Mouse (Mus musculus) megakaryocyte, embryonic 14.5 days (primary cell): ENCODE data around the gene Sorcs2. TPM values are rescaled to one million over a fixed set of nuclear protein-coding genes. Genes with fewer than 3 reads are reported as not detected.
A peak's percentile ranks its signal among the peaks of the same experiment; 100 is the strongest.

Experiments used
- H3K27me3 ChIP-seq: replicated peaks from 2 replicates; pipeline ENCODE3; 2012; ENCODE audit warnings: inconsistent platforms
- H3K36me3 ChIP-seq: replicated peaks from 2 replicates; pipeline ENCODE3; 2012; ENCODE audit warnings: low read length, inconsistent platforms, mixed read lengths
- H3K4me1 ChIP-seq: 2 replicates; pipeline ENCODE4 v1.6.1; 2012; ENCODE audit warnings: inconsistent platforms
- H3K4me3 ChIP-seq: replicated peaks from 2 replicates; pipeline ENCODE3; 2012; ENCODE audit warnings: moderate library complexity, mild to moderate bottlenecking, inconsistent platforms
- H3K9me3 ChIP-seq: 2 replicates; pipeline ENCODE4 v1.6.1; 2012; ENCODE audit warnings: inconsistent platforms
- FLI1 ChIP-seq: IDR thresholded peaks from 2 replicates; pipeline ENCODE4 v1.6.1; 2012; ENCODE audit warnings: low read length, inconsistent platforms, mixed read lengths
- GATA1 ChIP-seq: IDR thresholded peaks from 3 replicates; pipeline ENCODE4 v1.6.1; 2012; ENCODE audit warnings: mixed read lengths, low read length, inconsistent platforms, borderline replicate concordance
- polyA plus RNA-seq: library from polyadenylated mRNA; stranded (reverse); fragments of >175 nt; gene quantifications from 2 replicates; pipeline ENCODE4 v1.2.3, GENCODE M21; 2012; ENCODE audit warnings: low replicate concordance; ENCODE audit not compliant: insufficient read depth

Gene Sorcs2
- polyA plus RNA-seq, 1 experiment: not detected

DNA sequence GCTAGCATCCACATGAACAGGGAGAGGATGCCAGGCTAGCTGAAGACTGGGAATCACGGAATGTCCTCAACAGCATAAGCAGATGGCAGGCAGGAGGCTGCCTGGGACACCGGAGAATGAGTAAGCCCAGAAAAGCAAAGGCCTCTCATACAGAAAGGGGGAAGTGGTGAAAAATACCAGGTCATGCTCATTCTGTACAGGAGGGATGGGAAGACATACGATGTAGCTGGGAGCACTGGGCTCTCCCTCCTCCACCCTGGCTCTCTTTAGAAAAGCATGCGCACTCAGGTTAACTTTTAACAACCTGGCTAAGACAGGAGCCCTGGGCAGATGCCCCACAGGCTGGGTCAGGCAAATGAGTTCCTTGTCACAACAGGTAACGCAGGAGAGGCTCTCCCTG is 28.5 kb upstream of the Sorcs2 start:
- no peak overlapping the region for H3K4me3 ChIP-seq
- peaks cover 71% of the 10 kb centered on the region for H3K27me3 ChIP-seq
- H3K9me3 ChIP-seq: no peaks in the 10 kb centered on the region; the same call in 1 of the 2 replicates
- TF ChIP-seq GATA1 (no peak), FLI1 (no peak)
- no peaks in the 10 kb centered on the region for H3K36me3 ChIP-seq
- H3K4me1 ChIP-seq: no peaks in the 10 kb centered on the region; the same call in none of the 2 replicates

DNA sequence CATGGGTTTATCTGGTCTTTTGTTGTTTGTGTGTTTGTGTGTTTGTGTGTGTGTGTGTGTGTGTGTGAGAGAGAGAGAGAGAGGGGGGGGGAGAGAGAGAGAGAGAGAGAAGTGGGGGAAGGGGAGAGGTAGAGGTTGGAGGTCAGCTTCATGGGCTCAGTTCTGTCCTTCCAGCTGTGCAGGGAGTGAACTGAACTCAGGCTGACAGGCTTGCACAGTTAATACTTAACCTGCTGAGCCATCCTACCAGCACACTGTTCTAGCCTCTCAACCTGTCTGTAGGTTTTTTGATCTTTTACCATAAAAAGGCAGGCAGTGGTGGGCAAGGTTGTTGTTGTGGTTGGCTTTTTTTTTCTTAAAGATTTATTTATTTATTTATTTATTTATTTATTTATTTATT is 26.7 kb upstream of the Sorcs2 start:
- Histone ChIP-seq H3K27me3 (peaks cover 78% of the 10 kb centered on the region), H3K9me3 (peaks cover 12% of the 10 kb centered on the region), H3K4me1 (no peaks in the 10 kb centered on the region; the same call in none of the 2 replicates), H3K4me3 (no peak overlapping the region), H3K36me3 (no peaks in the 10 kb centered on the region)
- TF ChIP-seq GATA1: no peak
- no peak for TF ChIP-seq FLI1

DNA sequence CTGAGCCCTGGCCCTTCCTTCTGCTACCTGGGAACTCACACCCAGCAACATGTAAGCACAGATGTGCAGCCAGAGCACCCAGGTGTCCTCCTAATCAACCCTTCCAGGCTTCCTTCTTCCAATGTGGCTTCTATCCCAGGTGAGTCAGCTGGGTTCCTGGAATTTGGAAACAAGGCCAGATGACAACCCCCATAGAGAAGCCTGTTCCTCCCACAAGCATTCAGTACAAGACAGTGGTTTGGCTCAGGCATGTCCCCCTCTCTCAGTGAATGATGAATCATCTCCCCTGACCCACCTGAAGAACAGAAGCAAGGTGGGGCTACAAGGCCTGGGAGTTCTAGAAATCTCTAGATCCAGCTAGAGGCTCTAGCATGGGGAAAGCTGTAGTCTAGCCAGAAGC is 24.8 kb upstream of the Sorcs2 start:
- H3K36me3 ChIP-seq: no peaks in the 10 kb centered on the region
- peaks cover 25% of the 10 kb centered on the region for H3K9me3 ChIP-seq
- peaks cover 76% of the 10 kb centered on the region for H3K27me3 ChIP-seq
- no peaks in the 10 kb centered on the region; the same call in none of the 2 replicates for H3K4me1 ChIP-seq
- H3K4me3 ChIP-seq: no peak overlapping the region
- TF ChIP-seq FLI1: no peak
- no peak for TF ChIP-seq GATA1

DNA sequence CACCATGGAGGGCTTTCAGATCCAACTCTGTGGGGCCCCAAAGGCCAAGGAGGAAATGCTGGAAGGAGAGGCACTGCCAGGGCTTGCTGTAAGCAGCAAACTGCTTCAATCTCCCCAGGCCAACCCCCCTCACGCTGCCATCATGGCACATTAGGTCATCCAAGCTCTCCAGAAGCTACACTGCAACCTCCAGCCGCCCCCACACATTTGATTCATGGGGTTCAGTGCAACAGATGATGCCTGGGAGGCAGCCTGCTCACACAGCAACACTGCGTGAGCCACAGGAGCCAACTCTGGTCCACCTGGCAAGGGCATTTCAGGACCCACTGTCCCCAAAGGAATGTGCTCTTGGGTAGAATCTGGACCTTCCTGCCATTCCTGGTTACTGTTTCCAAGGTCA is 21.9 kb upstream of the Sorcs2 start:
- no peak overlapping the region for H3K4me3 ChIP-seq
- H3K36me3 ChIP-seq: no peaks in the 10 kb centered on the region
- H3K9me3 ChIP-seq: peaks cover 25% of the 10 kb centered on the region
- no peak for TF ChIP-seq FLI1
- no peak for TF ChIP-seq GATA1
- H3K27me3 ChIP-seq: peaks cover 60% of the 10 kb centered on the region
- H3K4me1 ChIP-seq: peaks cover 2% of the 10 kb centered on the region

DNA sequence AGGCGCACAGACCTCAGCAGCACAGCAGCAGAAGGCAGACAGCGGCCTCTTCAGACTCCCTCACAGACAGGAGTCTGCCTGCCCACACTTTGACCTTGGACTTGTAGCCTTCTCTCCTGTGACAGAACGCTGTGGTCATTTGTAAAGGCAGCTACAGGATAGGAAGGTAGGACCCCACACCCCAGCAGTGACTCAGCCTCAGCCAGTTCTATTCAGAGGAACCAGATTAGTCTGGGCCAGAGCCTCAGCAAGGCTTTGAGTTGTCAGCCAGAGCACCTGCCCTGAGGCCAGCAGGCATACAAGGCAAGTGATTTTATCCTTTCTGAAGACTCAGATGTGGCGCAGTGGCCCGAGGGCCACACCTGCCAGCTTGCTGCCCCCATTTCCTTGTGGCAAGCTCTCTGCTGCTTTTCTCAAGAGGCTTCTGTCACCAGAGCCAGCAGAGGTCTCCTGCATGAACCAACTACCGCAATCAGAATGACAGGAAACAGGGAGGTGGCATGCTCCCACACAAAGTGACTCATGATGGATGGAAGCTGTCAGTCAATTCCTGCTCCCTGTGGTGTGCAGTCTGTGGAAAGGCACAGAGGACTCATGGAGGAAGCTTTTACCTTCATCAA is 16.9 kb upstream of the Sorcs2 start:
- Histone ChIP-seq H3K9me3 (peaks cover 17% of the 10 kb centered on the region), H3K4me3 (no peak overlapping the region), H3K4me1 (peaks cover 5% of the 10 kb centered on the region), H3K36me3 (no peaks in the 10 kb centered on the region), H3K27me3 (peaks cover 46% of the 10 kb centered on the region)
- TF ChIP-seq GATA1 (no peak), FLI1 (no peak)

DNA sequence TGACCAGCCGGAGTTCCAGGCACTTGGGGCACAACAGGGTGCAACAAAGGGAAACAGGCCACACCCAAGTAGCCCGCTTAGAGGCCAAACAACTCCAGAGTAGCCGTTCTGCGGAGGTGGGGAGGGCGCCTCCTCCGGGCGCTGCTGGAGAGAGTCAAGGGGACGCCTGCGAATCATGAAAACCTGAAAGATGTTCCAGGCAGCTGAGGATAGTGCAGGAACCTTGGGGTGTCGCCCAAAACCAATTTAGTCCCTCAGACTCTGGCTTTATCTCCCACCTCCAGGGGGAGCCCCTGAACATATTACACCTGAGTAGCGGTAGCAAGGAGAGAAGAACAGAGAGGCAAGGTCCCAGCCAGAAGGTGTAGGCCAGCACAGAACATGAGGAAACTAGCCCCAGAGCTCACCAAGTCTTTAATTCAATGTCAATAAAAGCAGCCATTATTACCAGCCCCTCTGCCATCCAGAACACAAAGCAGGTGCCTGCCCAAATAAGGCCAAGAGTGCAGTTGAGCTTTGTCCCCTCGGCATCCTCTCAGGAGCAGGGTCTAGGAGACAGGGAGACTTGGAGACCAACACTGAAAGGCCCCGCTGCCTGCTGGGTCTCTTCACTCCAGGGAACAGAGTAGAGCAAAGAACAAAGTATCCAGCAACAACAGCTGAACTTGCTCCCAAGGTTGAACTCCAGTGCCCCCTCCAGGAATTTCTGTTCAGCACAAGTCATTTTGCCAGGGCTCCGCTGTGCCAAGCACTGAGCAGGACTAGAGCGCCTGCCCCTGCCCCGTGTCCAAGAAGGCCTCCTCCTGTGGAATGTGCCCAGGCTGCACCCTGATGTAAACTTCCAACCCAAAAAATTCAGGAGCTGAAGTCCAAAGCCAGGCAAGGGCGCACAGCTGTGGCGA is 775 bp upstream of the Sorcs2 start:
- no peak for TF ChIP-seq FLI1
- TF ChIP-seq GATA1: no peak
- peaks cover 91% of the 10 kb centered on the region for H3K27me3 ChIP-seq
- H3K4me3 ChIP-seq: no peak overlapping the region
- H3K4me1 ChIP-seq: peaks cover 24% of the 10 kb centered on the region
- H3K36me3 ChIP-seq: no peaks in the 10 kb centered on the region
- H3K9me3 ChIP-seq: no peaks in the 10 kb centered on the region

DNA sequence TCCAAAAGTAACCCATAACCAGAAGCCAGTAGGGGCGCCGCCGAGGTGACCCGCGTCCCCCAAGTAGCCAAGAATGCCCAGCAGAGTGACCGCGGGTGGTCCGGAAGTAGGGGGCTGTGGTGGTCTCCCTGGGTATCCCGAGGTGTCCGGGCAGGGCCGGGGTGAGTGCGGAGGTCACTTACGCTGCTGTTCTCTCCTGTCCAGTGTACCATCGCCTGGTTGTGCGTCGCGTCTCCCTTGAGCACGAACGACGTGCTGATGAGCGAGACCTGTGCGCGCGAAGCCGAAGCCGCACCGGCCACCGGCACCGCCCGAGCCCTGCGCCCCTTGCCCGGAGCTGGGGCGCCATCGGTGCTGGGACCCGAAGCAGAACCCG is 567 bp downstream of the Sorcs2 start:
- no peak for TF ChIP-seq FLI1
- TF ChIP-seq GATA1: no peak
- H3K27me3 ChIP-seq: peaks cover 92% of the 10 kb centered on the region
- peaks cover 32% of the 10 kb centered on the region for H3K4me1 ChIP-seq
- no peaks in the 10 kb centered on the region for H3K9me3 ChIP-seq
- peak overlapping the region; percentile 86 for H3K4me3 ChIP-seq
- no peaks in the 10 kb centered on the region for H3K36me3 ChIP-seq

DNA sequence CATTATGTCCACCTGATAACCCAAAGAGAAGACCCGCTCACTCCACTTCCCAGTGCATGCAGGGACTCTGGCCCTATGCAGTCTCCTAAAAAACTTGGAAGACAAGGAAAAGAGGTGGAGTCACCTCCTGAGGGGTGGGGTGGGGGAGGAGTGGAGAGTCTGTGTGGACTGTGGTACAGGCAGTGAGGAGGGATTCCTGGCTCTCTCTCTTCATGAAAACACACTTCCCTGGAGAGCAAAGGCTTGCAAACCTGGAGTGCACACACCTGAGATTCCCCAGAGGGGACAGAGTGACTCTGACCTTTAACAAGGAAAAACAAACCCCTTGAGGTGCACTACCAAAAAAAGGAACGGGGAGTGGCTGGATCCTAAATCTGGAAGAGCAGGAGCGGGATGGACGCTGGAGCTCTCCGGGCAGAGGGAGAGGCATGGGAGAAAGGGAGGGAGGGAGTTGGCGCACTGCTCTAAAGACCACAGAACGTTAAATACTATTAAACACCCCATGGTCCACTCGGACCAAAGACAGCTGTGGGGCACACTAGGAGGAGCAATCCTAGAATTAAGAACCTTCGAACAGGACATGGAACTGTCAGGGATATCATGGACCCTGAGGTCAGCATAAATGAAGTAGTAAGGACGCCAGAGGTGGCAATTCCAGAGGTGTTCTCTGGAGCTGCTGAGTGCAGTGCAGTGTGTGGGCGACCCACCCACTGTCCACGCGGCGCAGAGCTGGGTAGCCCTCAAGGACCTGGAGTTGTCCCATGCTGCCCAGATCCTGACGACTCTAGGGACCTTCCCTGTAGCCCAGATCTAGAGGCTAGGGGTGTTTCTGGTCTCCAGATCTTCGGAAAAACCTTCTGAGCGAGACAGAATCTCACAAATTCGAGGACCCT is 1.2 kb downstream of the Sorcs2 start:
- Histone ChIP-seq H3K9me3 (no peaks in the 10 kb centered on the region), H3K27me3 (peaks cover 94% of the 10 kb centered on the region), H3K36me3 (no peaks in the 10 kb centered on the region), H3K4me3 (no peak overlapping the region), H3K4me1 (peaks cover 32% of the 10 kb centered on the region)
- TF ChIP-seq GATA1: no peak
- no peak for TF ChIP-seq FLI1

DNA sequence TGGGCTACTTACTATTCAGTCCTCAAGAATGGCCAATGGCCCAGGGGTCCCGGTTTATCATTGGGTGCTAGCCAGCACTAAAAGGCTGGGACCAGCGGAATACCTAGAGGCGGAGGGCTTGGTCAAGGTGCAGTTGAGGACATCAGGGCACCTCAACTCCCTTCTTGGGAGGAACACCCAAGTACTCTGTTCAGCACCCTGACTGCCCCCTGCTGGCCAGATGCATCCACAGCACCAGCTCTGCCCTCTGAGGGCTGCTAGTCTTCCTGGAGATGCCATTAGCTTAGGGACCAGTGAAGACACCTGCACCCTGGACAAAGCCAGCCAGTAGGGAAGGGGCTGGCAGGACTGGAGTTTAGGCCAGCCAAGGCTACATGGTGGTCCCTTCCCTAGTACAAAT is 1.9 kb downstream of the Sorcs2 start:
- Histone ChIP-seq H3K9me3 (no peaks in the 10 kb centered on the region), H3K27me3 (peaks cover 97% of the 10 kb centered on the region), H3K4me3 (no peak overlapping the region), H3K36me3 (no peaks in the 10 kb centered on the region), H3K4me1 (peaks cover 31% of the 10 kb centered on the region)
- TF ChIP-seq GATA1 (no peak), FLI1 (no peak)
